9 mouse cellular contexts compared by ENCODE assay signal in genomic region chr10:42278307-42278850, GRCm38 (mm10). TPM values are rescaled to one million over a fixed set of nuclear protein-coding genes. Genes with fewer than 3 reads are reported as not detected.
A peak's percentile ranks its signal among the peaks of the same experiment; 100 is the strongest.
DNase-seq lines count a peak whose midpoint lies in the region; ATAC-seq and TF ChIP-seq lines count a peak whose summit lies in the region.
"Had no signal": no experiment of that assay in that cellular context is flagged by ENCODE, and none has a peak within 500 bp of the region (broad histone marks: within the 10 kb centered on the region; RNA-seq: fewer than 3 reads in every experiment).

No protein-coding gene starts in this region.

- H3K4me3 ChIP-seq in heart, embryonic 15.5 days = peak overlapping the region; percentile 87
- peak overlapping the region; percentile 46 to 82 for H3K4me3 ChIP-seq in MEL (ENCODE audit: control insufficient read depth in 1 of 2, insufficient read depth in 1 of 2, low read depth in 2 of 2, low read length in 2 of 2)
- H3K4me3 ChIP-seq in hindbrain, embryonic 10.5 days = peak overlapping the region; percentile 85
- H3K4me3 ChIP-seq in midbrain, embryonic 10.5 days = peak overlapping the region; percentile 91

- H3K27ac ChIP-seq in heart, embryonic 15.5 days = peak overlapping the region; percentile 99
- H3K27ac ChIP-seq in MEL (ENCODE audit: control insufficient read depth, low read depth, low read length) = no peak overlapping the region
- H3K27ac ChIP-seq in hindbrain, embryonic 10.5 days = peak overlapping the region; percentile 91
- peak overlapping the region; percentile 95 for H3K27ac ChIP-seq in midbrain, embryonic 10.5 days (replicated peaks)

- TF ChIP-seq POLR2A in MEL (IDR thresholded peaks at IDR 0.05; ENCODE audit: control insufficient read depth in 1 of 2, insufficient read depth in 1 of 2, low read depth in 1 of 2, low read length in 2 of 2, poor library complexity in 1 of 2) = no peak

- 1% methylated on average over 38 of the region's 38 CpGs for WGBS in heart, embryonic 15.5 days
- WGBS in hindbrain, embryonic 10.5 days = 2% methylated on average over 38 of the region's 38 CpGs
- WGBS in midbrain, embryonic 10.5 days = 2% methylated on average over 38 of the region's 38 CpGs

- no peak for ATAC-seq in heart, embryonic 15.5 days (replicated peaks; ENCODE audit: insufficient number of reproducible peaks, insufficient read depth, low FRiP score, low read depth)
- no peak for ATAC-seq in inflammation-experienced regulatory T-cells, adult 6 months

- DNase-seq in heart, postnatal 36 days = no peak
- DNase-seq in MEL (ENCODE audit: low read depth, low spot score) = no peak
- DNase-seq in hindbrain, embryonic 10.5 days (ENCODE audit: low spot score) = no peak
- DNase-seq in midbrain, embryonic 10.5 days (ENCODE audit: low spot score) = no peak
- DNase-seq in frontal cortex, postnatal 25 days (ENCODE audit: low spot score in 2 of 2) = no peak
- no peak for DNase-seq in gastrocnemius, postnatal 14 days

- peaks cover 28% of the 10 kb centered on the region for H3K4me1 ChIP-seq in heart, embryonic 15.5 days (replicated peaks)
- H3K4me1 ChIP-seq in MEL (ENCODE audit: control insufficient read depth in 1 of 2, insufficient read depth in 2 of 2, low read length in 2 of 2) = peaks cover 0 to 6% of the 10 kb centered on the region in 2 experiments; a peak in 3 of 4 replicates
- peaks cover 36% of the 10 kb centered on the region for H3K4me1 ChIP-seq in hindbrain, embryonic 10.5 days (replicated peaks)
- H3K4me1 ChIP-seq in midbrain, embryonic 10.5 days = peaks cover 44% of the 10 kb centered on the region

- H3K36me3 ChIP-seq in heart, embryonic 15.5 days = no peaks in the 10 kb centered on the region
- H3K36me3 ChIP-seq in MEL (ENCODE audit: control insufficient read depth in 1 of 2, insufficient read depth in 2 of 2, low read length in 2 of 2) = no peaks in the 10 kb centered on the region; a peak in 1 of 4 replicates
- no peaks in the 10 kb centered on the region for H3K36me3 ChIP-seq in hindbrain, embryonic 10.5 days
- no peaks in the 10 kb centered on the region for H3K36me3 ChIP-seq in midbrain, embryonic 10.5 days

- H3K79me2 ChIP-seq in MEL (ENCODE audit: control insufficient read depth, insufficient read depth, low read length, poor library complexity) = peaks cover 24% of the 10 kb centered on the region

- TF ChIP-seq RAD21 in MEL (IDR thresholded peaks at IDR 0.05; ENCODE audit: low read depth, low read length) = no peak

- H3K9ac ChIP-seq in heart, embryonic 15.5 days = peak overlapping the region; percentile 69
- peak overlapping the region; percentile 64 for H3K9ac ChIP-seq in MEL (ENCODE audit: control insufficient read depth, low read depth, low read length, poor library complexity, severe bottlenecking)

- H3K27me3 ChIP-seq in heart, embryonic 15.5 days = no peaks in the 10 kb centered on the region
- H3K27me3 ChIP-seq in MEL (ENCODE audit: control insufficient read depth in 1 of 2, insufficient read depth in 2 of 2, low read length in 2 of 2) = no peaks in the 10 kb centered on the region
- peaks cover 27% of the 10 kb centered on the region for H3K27me3 ChIP-seq in hindbrain, embryonic 10.5 days (ENCODE audit: insufficient read depth, poor library complexity, severe bottlenecking)
- peaks cover 32% of the 10 kb centered on the region for H3K27me3 ChIP-seq in midbrain, embryonic 10.5 days (ENCODE audit: low read depth, poor library complexity, severe bottlenecking)
- H3K27me3 ChIP-seq: Patski had no signal

- intact Hi-C loops in heart, postnatal 36 days (cut with DNase I) = loop anchor here (5.0 kb wide), 4 partner anchors 186 to 466 kb away; no protein-coding TSS in a partner anchor
- intact Hi-C loops in gastrocnemius, postnatal 14 days (cut with DNase I; ENCODE audit: low total_unique reads) = loop anchor here (5.0 kb wide), 1 partner anchor 251 kb away; no protein-coding TSS in a partner anchor

- H3K9me3 ChIP-seq in heart, embryonic 15.5 days (replicated peaks) = no peaks in the 10 kb centered on the region
- H3K9me3 ChIP-seq in MEL (replicated peaks; ENCODE audit: insufficient read depth, low read length) = no peaks in the 10 kb centered on the region
- no peaks in the 10 kb centered on the region for H3K9me3 ChIP-seq in hindbrain, embryonic 10.5 days
- H3K9me3 ChIP-seq in midbrain, embryonic 10.5 days (replicated peaks) = no peaks in the 10 kb centered on the region

- peak overlapping the region; percentile 89 for H3K4me2 ChIP-seq in heart, embryonic 15.5 days

- no peak for TF ChIP-seq CTCF in MEL (IDR thresholded peaks at IDR 0.05 in 2 of 3, conservative IDR thresholded peaks at IDR 0.05 in 1 of 3; ENCODE audit: control insufficient read depth in 1 of 3, insufficient read depth in 1 of 3, low read depth in 2 of 3, low read length in 3 of 3, poor library complexity in 1 of 3, severe bottlenecking in 1 of 3)

- no peak for TF ChIP-seq EP300 in MEL (IDR thresholded peaks at IDR 0.05; ENCODE audit: low read depth in 1 of 2, low read length in 2 of 2)

TF ChIP-seq in MEL, 35 proteins besides CTCF, POLR2A, EP300 and RAD21:
- TF ChIP-seq CHD2 (IDR thresholded peaks at IDR 0.05; ENCODE audit: low read length) (no peak), MYC (IDR thresholded peaks at IDR 0.05; ENCODE audit: low read depth, low read length) (no peak), MAX (IDR thresholded peaks at IDR 0.05; ENCODE audit: low read length) (no peak), TBP (IDR thresholded peaks at IDR 0.05; ENCODE audit: low read depth, low read length) (no peak), MAZ (IDR thresholded peaks at IDR 0.05; ENCODE audit: low read depth, low read length) (no peak), JUND (IDR thresholded peaks at IDR 0.05; ENCODE audit: low read depth, low read length) (no peak), POLR2AphosphoS5 (IDR thresholded peaks at IDR 0.05; ENCODE audit: borderline replicate concordance, low read depth, low read length) (no peak), KAT2A (conservative IDR thresholded peaks at IDR 0.05; ENCODE audit: low read depth, low read length) (no peak), SIN3A (IDR thresholded peaks at IDR 0.05; ENCODE audit: low read length) (no peak), HCFC1 (IDR thresholded peaks at IDR 0.05; ENCODE audit: low read depth, low read length) (no peak), TAL1 (IDR thresholded peaks at IDR 0.05; ENCODE audit: low read length) (no peak), TCF12 (IDR thresholded peaks at IDR 0.05; ENCODE audit: low read depth, low read length) (no peak), UBTF (IDR thresholded peaks at IDR 0.05; ENCODE audit: borderline replicate concordance, insufficient read depth, low read depth, low read length) (no peak), CHD1 (IDR thresholded peaks at IDR 0.05; ENCODE audit: low read depth, low read length) (no peak), MYB (IDR thresholded peaks at IDR 0.05; ENCODE audit: low read depth, low read length) (no peak), ZC3H11A (IDR thresholded peaks at IDR 0.05; ENCODE audit: low read depth, low read length) (no peak), GATA1 (IDR thresholded peaks at IDR 0.05; ENCODE audit: low read depth, low read length) (no peak), USF2 (IDR thresholded peaks at IDR 0.05; ENCODE audit: borderline replicate concordance in 1 of 2, insufficient read depth in 1 of 2, low read depth in 1 of 2, low read length in 2 of 2) (no peak), ZNF384 (IDR thresholded peaks at IDR 0.05; ENCODE audit: low read depth, low read length) (no peak)

RNA-seq across cellular contexts. Expression of gene Foxo3, which starts 1.8 kb away (rescaled TPM):
- 5.7 and 6.8 TPM in 2 replicates for polyA plus RNA-seq in heart, embryonic 15.5 days (2015; fragmentation: Nextera tagmentation; extraction: Ambion mirVana)
- total RNA-seq in heart, postnatal 36 days (2021) = 100 to 1,000 TPM in 1 of 2 experiments, 10 to 100 TPM in 1; 86.1 to 111 TPM
- 21.0 and 31.8 TPM in 2 replicates for total RNA-seq in MEL (2012; rRNA removed)
- polyA plus RNA-seq in MEL (2012; ENCODE audit: insufficient read depth in 1 of 2, insufficient read length in 2 of 2, low read depth in 1 of 2, low replicate concordance in 2 of 2, missing spikeins in 1 of 2) = 100 to 1,000 TPM in 1 of 2 experiments, 10 to 100 TPM in 1; 27.2 to 103 TPM
- polyA plus RNA-seq in hindbrain, embryonic 10.5 days (2016; fragmentation: Nextera tagmentation; extraction: Ambion mirVana) = 2.5 and 3.0 TPM in 2 replicates
- polyA plus RNA-seq in midbrain, embryonic 10.5 days (2016; fragmentation: Nextera tagmentation; extraction: Ambion mirVana) = 2.4 TPM in 2 replicates
- polyA plus RNA-seq in inflammation-experienced regulatory T-cells, adult 6 months (2017; shearing (Covaris generic)) = 10 to 100 TPM in 1 of 3 experiments, 1 to 10 TPM in 2; 6.6 to 11.9 (median 9.2) TPM
- 10 to 100 TPM; 22.8 to 45.1 TPM for total RNA-seq in gastrocnemius, postnatal 14 days (2021)
